Mouse (Mus musculus): Measurements from ENCODE around the gene Slc6a12. TPM values are rescaled to one million over a fixed set of nuclear protein-coding genes. Genes with fewer than 3 reads are reported as not detected.

The Slc6a12 gene
- polyA plus RNA-seq, 1 experiment from 2014 or later, result 1.2 TPM

DNA sequence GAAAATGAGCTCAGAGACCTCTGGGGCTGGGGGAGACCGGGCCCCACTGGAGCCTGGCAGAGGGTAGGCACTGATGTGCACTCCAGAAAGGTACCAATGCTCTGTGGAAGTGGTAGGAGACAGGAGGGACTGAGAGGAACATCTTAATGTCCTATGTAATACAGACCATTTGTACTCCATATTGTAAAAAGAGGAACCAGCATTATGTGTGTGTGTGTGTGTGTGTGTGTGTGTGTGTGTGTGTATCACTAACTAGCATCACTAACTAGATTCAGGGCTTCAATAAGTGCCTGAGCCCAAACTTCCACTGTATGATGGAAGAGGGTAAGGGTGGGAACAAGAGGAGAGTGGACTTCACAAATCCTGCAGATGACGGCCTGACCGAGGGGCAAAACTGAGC, 42.5 kb downstream of the Slc6a12 start:
- no peak overlapping the region for H3K9ac ChIP-seq
- no peak overlapping the region for H3K4me3 ChIP-seq (replicated peaks; ENCODE audit: low read length)
- no peak overlapping the region for H3K27ac ChIP-seq
- ATAC-seq (ENCODE audit: low FRiP score) (no peak), DNase-seq (ENCODE audit: low spot score) (no peak)
- 89% methylated on average over 3 of the region's 3 CpGs for WGBS
- no peaks in the 10 kb centered on the region for H3K9me3 ChIP-seq (ENCODE audit: control insufficient read depth, low read length)
- H3K27me3 ChIP-seq (ENCODE audit: control insufficient read depth, insufficient read depth, low read length), result no peaks in the 10 kb centered on the region
- 0 out of 2 replicates have a peak, but pooled peaks cover 7% of the 10 kb centered on the region for H3K36me3 ChIP-seq (replicated peaks; ENCODE audit: control insufficient read depth, insufficient read depth)
- peaks cover 8% of the 10 kb centered on the region; the same call in 1 of the 2 replicates for H3K4me1 ChIP-seq (replicated peaks; ENCODE audit: control insufficient read depth, insufficient read depth, low read length)
- H3K4me2 ChIP-seq (replicated peaks), result no peak overlapping the region

DNA sequence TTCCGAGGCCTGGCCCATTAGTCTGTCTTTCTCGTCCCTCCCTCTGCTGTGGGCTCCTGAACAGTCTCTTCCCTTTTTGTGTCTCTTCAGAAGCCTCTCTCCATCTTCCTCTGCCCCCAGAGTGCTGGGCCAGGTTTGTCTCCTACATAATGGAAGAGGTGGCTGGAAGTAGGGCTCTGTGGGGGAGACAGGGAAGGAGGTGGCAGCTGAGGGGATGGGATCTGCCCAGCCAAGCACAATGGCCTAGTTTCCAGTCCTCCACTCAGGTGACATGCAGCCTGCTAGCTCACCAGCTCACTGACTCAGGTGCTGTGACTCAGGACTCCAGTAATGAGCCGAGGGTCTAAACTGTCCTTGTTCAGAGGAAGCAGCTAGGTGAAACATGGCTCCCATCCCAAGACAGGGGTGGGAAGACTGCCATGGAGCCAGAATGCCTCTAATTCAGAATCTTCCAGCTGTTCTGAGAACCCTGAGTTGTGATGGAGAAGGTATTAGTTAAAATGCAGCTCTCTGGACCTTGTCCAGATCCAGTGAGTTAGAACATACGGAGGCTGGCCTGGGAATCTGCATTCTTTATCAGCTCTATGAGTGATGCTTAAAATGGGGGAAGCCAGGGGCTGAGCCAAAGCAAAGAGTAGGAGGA, 49.9 kb downstream of the Slc6a12 start:
- no peak for DNase-seq (ENCODE audit: low spot score)

DNA sequence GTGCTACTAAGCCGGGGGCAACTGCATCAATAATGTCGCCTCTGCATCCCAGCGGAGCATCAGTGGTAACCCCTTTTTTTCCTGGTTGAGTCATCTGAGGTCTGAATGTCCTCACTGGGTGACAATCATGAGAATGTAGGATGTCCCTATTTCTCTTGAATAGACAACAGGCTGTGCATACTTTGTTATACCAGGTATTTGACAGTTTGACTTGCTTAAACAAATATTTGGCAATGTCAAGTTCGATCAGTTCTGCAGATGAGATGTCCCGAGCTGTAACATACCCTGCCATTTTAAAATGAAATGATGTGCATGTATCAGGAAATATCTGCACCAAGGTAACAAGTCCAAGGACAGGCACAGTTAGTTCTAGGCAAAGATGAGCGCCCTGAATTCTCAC, 58.3 kb downstream of the Slc6a12 start:
- no peak overlapping the region for H3K9ac ChIP-seq
- no peak for DNase-seq (ENCODE audit: low spot score)
- no peaks in the 10 kb centered on the region for H3K27me3 ChIP-seq (ENCODE audit: control insufficient read depth, insufficient read depth, low read length)
- H3K4me1 ChIP-seq (replicated peaks; ENCODE audit: control insufficient read depth, insufficient read depth, low read length), result peaks cover 8% of the 10 kb centered on the region
- no peak overlapping the region for H3K4me3 ChIP-seq (replicated peaks; ENCODE audit: low read length)
- ATAC-seq (ENCODE audit: low FRiP score), result no peak
- no peak overlapping the region for H3K27ac ChIP-seq
- no peak overlapping the region for H3K4me2 ChIP-seq (replicated peaks)
- H3K9me3 ChIP-seq (ENCODE audit: control insufficient read depth, low read length), result no peaks in the 10 kb centered on the region
- 92% methylated on average over 6 of the region's 6 CpGs for WGBS
- H3K36me3 ChIP-seq (replicated peaks; ENCODE audit: control insufficient read depth, insufficient read depth), result no peaks in the 10 kb centered on the region

More for the DNA sequence above, 49.9 kb downstream of the Slc6a12 start:
- Histone ChIP-seq H3K9me3 (ENCODE audit: control insufficient read depth, low read length) (0 out of 2 replicates have a peak, but pooled peaks cover 5% of the 10 kb centered on the region), H3K36me3 (replicated peaks; ENCODE audit: control insufficient read depth, insufficient read depth) (no peaks in the 10 kb centered on the region; the same call in 1 of the 2 replicates), H3K27ac (no peak overlapping the region), H3K27me3 (ENCODE audit: control insufficient read depth, insufficient read depth, low read length) (no peaks in the 10 kb centered on the region), H3K4me3 (replicated peaks; ENCODE audit: low read length) (no peak overlapping the region), H3K9ac (no peak overlapping the region), H3K4me2 (replicated peaks) (no peak overlapping the region), H3K4me1 (replicated peaks; ENCODE audit: control insufficient read depth, insufficient read depth, low read length) (no peaks in the 10 kb centered on the region)
- WGBS, result 96% methylated on average over 4 of the region's 4 CpGs
- ATAC-seq (ENCODE audit: low FRiP score), result no peak

DNA sequence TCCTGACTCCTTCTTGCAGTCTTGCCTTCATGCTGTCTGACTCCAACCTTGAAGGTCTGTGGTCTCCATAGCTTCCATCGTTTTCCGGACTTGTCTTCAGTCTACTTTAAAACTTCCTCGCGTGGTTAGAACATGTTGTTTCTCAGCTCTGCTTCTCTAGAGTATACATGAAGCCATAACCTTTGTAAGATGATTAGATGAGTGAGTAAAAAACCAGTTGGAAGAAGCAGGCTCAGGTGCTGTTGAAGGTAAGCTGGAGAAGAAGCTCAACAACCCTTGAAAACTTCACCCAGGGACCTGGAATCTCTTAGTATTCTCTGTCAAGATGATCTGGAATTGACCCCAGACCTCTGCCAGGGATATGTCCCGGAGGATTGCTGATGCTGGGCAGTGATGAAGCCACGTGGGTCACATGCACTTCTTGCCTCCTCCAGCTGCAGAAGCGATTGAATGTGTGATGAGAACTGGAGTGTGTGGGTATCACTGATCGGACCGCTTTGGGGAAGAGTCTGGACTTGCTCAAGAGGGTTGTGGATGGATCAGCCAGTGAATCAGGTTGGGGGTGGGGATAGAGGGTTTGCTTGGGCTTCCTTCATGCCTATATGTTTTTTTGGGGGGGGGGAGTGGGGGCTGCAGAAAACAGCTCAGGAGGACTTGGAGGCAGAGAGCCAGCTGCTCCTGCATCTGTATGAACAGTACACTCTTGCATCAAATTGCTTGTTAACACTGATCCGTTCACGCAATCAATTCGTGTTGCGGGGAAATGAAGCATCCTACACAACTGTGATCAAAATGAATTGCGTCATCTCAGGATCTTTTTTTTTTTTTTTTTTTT, 59.2 kb downstream of the Slc6a12 start:
- H3K27me3 ChIP-seq (ENCODE audit: control insufficient read depth, insufficient read depth, low read length), result no peaks in the 10 kb centered on the region
- H3K27ac ChIP-seq, result peak overlapping the region; percentile 85
- 68% methylated on average over 14 of the region's 14 CpGs for WGBS
- H3K36me3 ChIP-seq (replicated peaks; ENCODE audit: control insufficient read depth, insufficient read depth), result no peaks in the 10 kb centered on the region
- H3K9ac ChIP-seq, result no peak overlapping the region
- peaks cover 8% of the 10 kb centered on the region for H3K4me1 ChIP-seq (replicated peaks; ENCODE audit: control insufficient read depth, insufficient read depth, low read length)
- DNase-seq (ENCODE audit: low spot score) (peak; percentile 28), ATAC-seq (ENCODE audit: low FRiP score) (peak; percentile 77)
- no peak overlapping the region for H3K4me2 ChIP-seq (replicated peaks)
- no peaks in the 10 kb centered on the region for H3K9me3 ChIP-seq (ENCODE audit: control insufficient read depth, low read length)
- no peak overlapping the region for H3K4me3 ChIP-seq (replicated peaks; ENCODE audit: low read length)

DNA sequence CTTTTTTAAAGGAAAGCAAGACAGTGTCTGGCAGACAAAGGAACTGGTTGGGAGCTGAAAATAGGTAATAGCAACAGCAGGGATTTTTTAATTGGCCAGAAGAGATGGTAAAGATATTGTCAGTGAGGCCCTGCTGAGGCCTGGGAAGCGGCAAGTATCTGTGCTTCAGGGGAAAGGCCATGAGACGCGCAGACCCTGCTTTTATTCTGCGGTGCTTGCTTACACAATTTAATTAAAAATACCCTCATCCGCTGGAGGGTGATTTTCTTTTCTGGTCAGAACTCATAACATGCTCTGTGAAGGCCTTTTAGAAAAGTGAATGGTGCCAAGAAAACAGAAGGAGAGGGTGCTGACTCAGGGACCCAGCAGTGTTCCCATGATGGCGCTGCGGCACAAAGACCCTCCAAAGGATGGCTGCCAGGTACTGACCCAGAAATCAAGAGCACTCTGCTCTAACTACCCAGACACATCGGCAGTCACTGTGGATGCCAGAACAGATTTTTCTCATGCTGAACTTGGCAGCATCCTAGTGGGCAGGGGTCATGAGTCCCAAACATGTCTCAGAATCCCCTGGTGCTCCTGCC, 59.9 kb downstream of the Slc6a12 start:
- Histone ChIP-seq H3K4me1 (replicated peaks; ENCODE audit: control insufficient read depth, insufficient read depth, low read length) (peaks cover 8% of the 10 kb centered on the region), H3K36me3 (replicated peaks; ENCODE audit: control insufficient read depth, insufficient read depth) (no peaks in the 10 kb centered on the region), H3K27me3 (ENCODE audit: control insufficient read depth, insufficient read depth, low read length) (no peaks in the 10 kb centered on the region), H3K9ac (peak overlapping the region; percentile 39), H3K27ac (peak overlapping the region; percentile 85), H3K9me3 (ENCODE audit: control insufficient read depth, low read length) (no peaks in the 10 kb centered on the region), H3K4me2 (replicated peaks) (no peak overlapping the region), H3K4me3 (replicated peaks; ENCODE audit: low read length) (no peak overlapping the region)
- WGBS, result 52% methylated on average over 8 of the region's 8 CpGs
- ATAC-seq (ENCODE audit: low FRiP score), result peak; percentile 42
- peak; percentile 39 for DNase-seq (ENCODE audit: low spot score)

DNA sequence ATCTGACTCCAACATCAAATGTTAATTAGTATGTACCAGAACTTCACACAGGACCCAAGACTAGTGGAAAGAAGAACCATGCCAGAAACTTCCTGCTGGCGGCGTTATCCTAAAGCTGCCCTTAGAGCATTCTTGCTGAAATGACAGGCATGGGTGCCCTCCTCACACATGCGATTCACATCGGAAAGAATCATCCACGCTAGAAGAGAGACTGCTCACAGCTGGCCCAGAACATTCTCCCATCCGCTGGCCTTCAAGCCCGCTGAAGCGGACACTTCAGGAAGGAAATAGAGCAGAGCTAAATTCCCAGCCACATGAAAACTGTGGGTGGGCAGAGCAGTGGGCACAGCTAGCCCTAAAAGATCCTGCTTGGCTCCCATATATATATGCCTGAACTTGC, 62.4 kb downstream of the Slc6a12 start:
- Histone ChIP-seq H3K4me1 (replicated peaks; ENCODE audit: control insufficient read depth, insufficient read depth, low read length) (peaks cover 8% of the 10 kb centered on the region), H3K9ac (no peak overlapping the region), H3K27ac (no peak overlapping the region), H3K4me3 (replicated peaks; ENCODE audit: low read length) (no peak overlapping the region), H3K9me3 (ENCODE audit: control insufficient read depth, low read length) (no peaks in the 10 kb centered on the region), H3K4me2 (replicated peaks) (no peak overlapping the region), H3K27me3 (ENCODE audit: control insufficient read depth, insufficient read depth, low read length) (no peaks in the 10 kb centered on the region), H3K36me3 (replicated peaks; ENCODE audit: control insufficient read depth, insufficient read depth) (peaks cover 3% of the 10 kb centered on the region; the same call in 1 of the 2 replicates)
- WGBS, result 89% methylated on average over 8 of the region's 8 CpGs
- DNase-seq (ENCODE audit: low spot score) (no peak), ATAC-seq (ENCODE audit: low FRiP score) (no peak)

DNA sequence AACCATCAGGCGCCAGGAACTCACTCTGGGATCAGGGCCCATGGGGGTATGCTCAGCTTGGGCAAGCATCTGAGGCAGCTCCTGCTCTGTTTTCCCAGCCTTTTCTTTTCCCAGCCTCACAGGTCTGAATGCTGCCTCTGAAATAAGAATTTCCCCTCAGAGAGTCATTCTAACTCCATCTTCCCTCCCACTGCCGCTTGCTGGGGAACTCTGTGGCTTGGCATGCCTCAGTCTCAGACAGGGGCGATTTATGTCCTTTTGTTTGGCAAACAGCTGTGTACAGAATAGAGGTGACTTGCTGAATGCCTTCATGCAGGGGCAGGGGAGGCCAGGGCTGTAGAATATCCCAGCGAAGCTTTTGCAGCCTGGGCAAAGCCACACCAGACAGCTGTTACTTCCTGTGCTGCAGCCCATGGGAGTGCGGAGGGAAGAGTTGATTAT, 64.7 kb downstream of the Slc6a12 start:
- Histone ChIP-seq H3K4me2 (replicated peaks) (no peak overlapping the region), H3K27ac (peak overlapping the region; percentile 62), H3K4me1 (replicated peaks; ENCODE audit: control insufficient read depth, insufficient read depth, low read length) (peaks cover 8% of the 10 kb centered on the region), H3K4me3 (replicated peaks; ENCODE audit: low read length) (no peak overlapping the region), H3K36me3 (replicated peaks; ENCODE audit: control insufficient read depth, insufficient read depth) (peaks cover 5% of the 10 kb centered on the region; the same call in 1 of the 2 replicates), H3K9me3 (ENCODE audit: control insufficient read depth, low read length) (no peaks in the 10 kb centered on the region), H3K9ac (no peak overlapping the region), H3K27me3 (ENCODE audit: control insufficient read depth, insufficient read depth, low read length) (peaks cover 4% of the 10 kb centered on the region)
- no peak for DNase-seq (ENCODE audit: low spot score)
- ATAC-seq (ENCODE audit: low FRiP score), result peak; percentile 38
- WGBS, result 16% methylated on average over 5 of the region's 5 CpGs

DNA sequence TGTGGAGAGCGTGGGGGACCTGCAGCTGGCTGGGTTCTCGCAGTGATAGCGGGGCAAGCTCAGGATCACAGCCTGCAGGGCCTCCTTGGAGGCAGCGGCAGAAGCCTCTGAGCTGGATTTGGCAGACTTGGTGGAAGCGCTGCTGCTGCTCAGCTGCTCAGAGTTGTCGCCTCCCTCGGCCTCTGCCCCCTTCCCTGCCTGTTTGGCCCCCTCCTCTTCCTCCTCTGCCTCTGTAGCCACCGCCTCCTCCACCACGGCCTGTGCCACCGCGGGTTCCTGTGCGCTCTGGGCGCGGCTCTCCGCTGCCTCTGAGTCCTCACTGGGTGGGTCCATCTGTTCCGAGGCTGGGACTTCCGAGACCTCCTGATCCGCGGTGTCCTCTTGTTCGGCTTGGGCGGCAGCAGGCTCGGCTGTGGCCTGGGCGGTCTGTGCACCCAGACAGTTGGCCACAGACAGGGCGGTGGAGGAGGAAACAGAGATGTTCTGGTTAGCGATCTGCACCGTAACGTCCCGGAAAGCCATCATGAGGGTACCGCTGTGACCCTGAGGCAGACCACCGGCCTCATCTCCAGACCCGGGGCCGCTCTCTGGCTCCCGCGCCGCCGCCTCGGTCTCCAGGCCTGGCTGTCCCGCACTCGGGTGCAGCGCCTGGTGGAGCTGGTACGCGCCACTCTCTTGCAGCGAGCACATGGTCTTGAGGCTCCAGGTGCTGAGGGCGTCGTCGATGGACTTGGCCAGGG, 69.9 kb downstream of the Slc6a12 start:
- no peak overlapping the region for H3K27ac ChIP-seq
- peaks cover 26% of the 10 kb centered on the region for H3K27me3 ChIP-seq (ENCODE audit: control insufficient read depth, insufficient read depth, low read length)
- H3K9ac ChIP-seq, result no peak overlapping the region
- 4% methylated on average over 45 of the region's 46 CpGs for WGBS
- peaks cover 5% of the 10 kb centered on the region; the same call in 1 of the 2 replicates for H3K36me3 ChIP-seq (replicated peaks; ENCODE audit: control insufficient read depth, insufficient read depth)
- H3K9me3 ChIP-seq (ENCODE audit: control insufficient read depth, low read length), result no peaks in the 10 kb centered on the region
- ATAC-seq (ENCODE audit: low FRiP score) (no peak), DNase-seq (ENCODE audit: low spot score) (no peak)
- peak overlapping the region; percentile 7; the same call in 1 of the 2 replicates for H3K4me3 ChIP-seq (replicated peaks; ENCODE audit: low read length)
- H3K4me1 ChIP-seq (replicated peaks; ENCODE audit: control insufficient read depth, insufficient read depth, low read length), result no peaks in the 10 kb centered on the region; the same call in 1 of the 2 replicates
- peak overlapping the region; percentile 29 for H3K4me2 ChIP-seq (replicated peaks)

All from hindbrain, embryonic 14.5 days (tissue).